Mouse (Mus musculus) C2C12 (cell line): ENCODE results near the gene Pex6.

ENCODE experiments used
- CEBPB ChIP-seq: IDR thresholded peaks from one replicate; pipeline ENCODE4 v1.6.1; 2011; ENCODE audit warnings: low read depth, mild to moderate bottlenecking, control low read depth, moderate library complexity
- CTCF ChIP-seq: IDR thresholded peaks from one replicate; pipeline ENCODE4 v1.5.1; 2011; ENCODE audit not compliant: control insufficient read depth, insufficient read depth, insufficient read length
- FOSL1 ChIP-seq: IDR thresholded peaks from one replicate; pipeline ENCODE4 v1.8.0; 2011; ENCODE audit warnings: mild to moderate bottlenecking, low read length; ENCODE audit not compliant: poor library complexity, insufficient read depth, severe bottlenecking
- MAX ChIP-seq: IDR thresholded peaks from one replicate; pipeline ENCODE4 v1.6.1; 2011; ENCODE audit warnings: mild to moderate bottlenecking, control low read depth
- MYOD1 ChIP-seq: IDR thresholded peaks from one replicate; pipeline ENCODE4 v1.6.1; 2011; ENCODE audit warnings: low read depth; ENCODE audit not compliant: control insufficient read depth, insufficient read length
- MYOG ChIP-seq: IDR thresholded peaks from one replicate; pipeline ENCODE4 v1.6.1; 2011; ENCODE audit not compliant: control insufficient read depth, insufficient read length; ENCODE audit errors: extremely low read depth
- USF1 ChIP-seq: IDR thresholded peaks from one replicate; pipeline ENCODE4 v1.6.1; 2011; ENCODE audit warnings: low read depth, mild to moderate bottlenecking, control low read depth, moderate library complexity

- TF ChIP-seq CTCF (no peak), CEBPB (no peak), MYOD1 (no peak), USF1 (no peak), MYOG (no peak), FOSL1 (peak; percentile 48), MAX (peak; percentile 68)
Measured at GRCm38 (mm10) chr17:46691390-46691789, 19.9 kb upstream of the Pex6 start.
